Mouse (Mus musculus) embryonic facial prominence, embryonic 13.5 days (tissue): Measurements from ENCODE around the gene Lsp1. TPM values are rescaled to one million over a fixed set of nuclear protein-coding genes. Genes with fewer than 3 reads are reported as not detected.
A peak's percentile ranks its signal among the peaks of the same experiment; 100 is the strongest.

Source experiments
- ATAC-seq: fragments of 200-750 bp; cut with Nextera tagmentation; 2 replicates; pipeline ENCODE4 v1.8.0; 2017; ENCODE audit warnings: low read depth; ENCODE audit not compliant: insufficient number of reproducible peaks, insufficient read depth, low FRiP score, low TSS enrichment
- H3K27ac ChIP-seq: fragments of 300-500 bp; sonication (generic); 2 replicates; pipeline ENCODE4 v1.5.1; 2015; ENCODE audit warnings: moderate library complexity, mild to moderate bottlenecking, inconsistent platforms
- H3K27me3 ChIP-seq: fragments of 300-500 bp; sonication (generic); 2 replicates; pipeline ENCODE4 v1.6.1; 2015; ENCODE audit warnings: mild to moderate bottlenecking, inconsistent platforms
- H3K36me3 ChIP-seq: fragments of 300-500 bp; sonication (generic); 2 replicates; pipeline ENCODE4 v1.6.1; 2015; ENCODE audit warnings: mild to moderate bottlenecking, inconsistent platforms
- H3K4me1 ChIP-seq: fragments of 300-500 bp; sonication (generic); 2 replicates; pipeline ENCODE4 v1.6.1; 2015; ENCODE audit warnings: inconsistent platforms
- H3K4me2 ChIP-seq: fragments of 300-500 bp; sonication (generic); 2 replicates; pipeline ENCODE4 v1.6.1; 2015; ENCODE audit warnings: moderate library complexity, mild to moderate bottlenecking, inconsistent platforms
- H3K4me3 ChIP-seq: fragments of 300-500 bp; sonication (generic); 2 replicates; pipeline ENCODE4 v1.5.1; 2015; ENCODE audit warnings: mild to moderate bottlenecking, inconsistent platforms
- H3K9ac ChIP-seq: fragments of 300-500 bp; sonication (generic); 2 replicates; pipeline ENCODE4 v1.6.1; 2015; ENCODE audit warnings: mild to moderate bottlenecking, inconsistent platforms
- H3K9me3 ChIP-seq: fragments of 300-500 bp; sonication (generic); 2 replicates; pipeline ENCODE4 v1.6.1; 2016; ENCODE audit warnings: inconsistent platforms
- WGBS: fragments of 180-500 bp; shearing (Covaris S2); methylation state at CpG from one replicate; pipeline ENCODE4 v1.1.7; 2015; ENCODE audit warnings: mixed read lengths; 5-methylcytosine and 5-hydroxymethylcytosine counted together
- polyA plus RNA-seq: library from polyadenylated mRNA; unstranded; fragments of >200 nt; fragmentation: Nextera tagmentation; extraction: Ambion mirVana; gene quantifications from 2 replicates; pipeline ENCODE4 v1.2.1, GENCODE M21; 2015

The Lsp1 gene
- polyA plus RNA-seq: 28.5 and 29.2 TPM in 2 replicates

DNA sequence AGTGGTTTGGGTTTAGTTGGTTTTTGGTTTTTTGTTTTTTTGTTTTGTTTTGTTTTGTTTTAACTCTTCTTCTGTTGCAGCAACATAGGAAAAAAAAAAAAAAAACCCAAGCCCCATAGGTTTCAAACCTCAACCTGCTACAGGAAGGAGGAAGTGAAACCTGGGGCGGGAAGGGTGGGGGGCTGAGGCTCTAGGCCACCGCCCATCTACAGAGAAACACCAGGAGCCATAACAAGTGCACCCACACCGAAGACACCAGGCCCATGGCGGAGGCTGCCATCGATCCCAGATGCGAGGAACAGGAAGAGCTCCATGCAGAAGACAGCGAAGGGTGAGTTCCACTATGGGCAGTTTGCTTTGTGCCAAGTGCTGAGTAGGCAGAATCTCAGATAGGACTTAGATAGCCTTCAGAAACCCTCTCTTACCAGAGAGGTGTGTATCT is at the start of gene Lsp1:
Gene Lsp1 (plus strand): TSS at position 174 of the 442 bp plus-strand sequence.
- H3K36me3 ChIP-seq: no peaks in the 10 kb centered on the region
- 86% methylated on average over 7 of the region's 7 CpGs for WGBS
- no peaks in the 10 kb centered on the region for H3K9me3 ChIP-seq
- H3K4me3 ChIP-seq: no peak within 1 kb of the TSS
- H3K4me1 ChIP-seq: peaks cover 44% of the 10 kb centered on the region
- H3K27me3 ChIP-seq: no peaks in the 10 kb centered on the region
- no peak within 1 kb of the TSS for H3K9ac ChIP-seq
- no peak for ATAC-seq
- no peak within 1 kb of the TSS for H3K4me2 ChIP-seq
- H3K27ac ChIP-seq: peak within 1 kb of the TSS; percentile 98

- WGBS: 89% methylated on average over 6 of the region's 6 CpGs
- Histone ChIP-seq H3K4me1 (no peaks in the 10 kb centered on the region), H3K27ac (no peak overlapping the region), H3K9me3 (no peaks in the 10 kb centered on the region), H3K9ac (no peak overlapping the region), H3K27me3 (no peaks in the 10 kb centered on the region), H3K4me2 (no peak overlapping the region), H3K4me3 (no peak overlapping the region), H3K36me3 (no peaks in the 10 kb centered on the region)
- ATAC-seq: no peak
Measured at GRCm38 (mm10) chr7:142413285-142413684, 47.3 kb upstream of the Lsp1 start.

DNA sequence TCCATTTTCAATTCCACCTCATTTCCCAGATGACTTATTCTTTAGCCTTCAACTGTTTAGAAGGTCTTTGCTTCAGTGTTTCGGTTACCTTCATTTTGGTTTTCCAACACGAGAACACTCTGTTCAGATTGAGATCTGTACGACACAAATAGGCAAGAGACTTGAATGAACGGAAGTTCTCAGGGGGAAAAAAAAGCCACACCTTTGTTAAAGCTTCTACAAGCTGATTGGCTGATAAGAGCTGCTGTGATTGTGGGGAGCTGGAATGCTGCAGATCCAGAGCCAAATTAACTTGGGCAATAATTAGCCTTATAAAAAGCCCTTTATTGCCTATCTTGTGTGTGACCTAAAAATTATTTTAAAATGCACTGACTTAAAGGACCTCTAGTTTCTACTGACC is 45.3 kb upstream of the Lsp1 start:
- Histone ChIP-seq H3K9ac (no peak overlapping the region), H3K9me3 (no peaks in the 10 kb centered on the region), H3K4me2 (no peak overlapping the region), H3K36me3 (no peaks in the 10 kb centered on the region), H3K27ac (no peak overlapping the region), H3K4me1 (no peaks in the 10 kb centered on the region), H3K27me3 (no peaks in the 10 kb centered on the region), H3K4me3 (no peak overlapping the region)
- no peak for ATAC-seq
- 58% methylated on average over 4 of the region's 4 CpGs for WGBS

DNA sequence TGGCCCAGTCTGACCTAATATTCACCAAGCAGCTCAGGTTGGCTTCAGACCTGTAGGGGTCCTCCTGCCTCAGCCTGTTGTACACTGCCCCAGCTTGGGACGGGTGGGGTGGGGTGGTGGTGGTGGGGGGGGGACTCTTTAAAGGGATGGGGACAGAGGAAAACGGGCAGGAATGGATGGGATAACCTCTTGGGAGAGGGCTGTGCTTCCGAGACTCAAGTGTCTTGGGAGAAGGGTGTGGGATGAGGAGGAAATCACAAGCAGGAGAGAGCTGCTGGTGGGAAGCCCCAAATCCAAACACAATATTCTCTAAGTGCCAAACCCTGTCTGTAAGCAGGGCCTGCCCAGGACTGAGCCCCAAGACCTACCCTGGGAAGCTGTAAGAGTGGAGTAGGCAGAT is 44.4 kb upstream of the Lsp1 start:
- Histone ChIP-seq H3K4me3 (no peak overlapping the region), H3K4me2 (no peak overlapping the region), H3K36me3 (no peaks in the 10 kb centered on the region), H3K9me3 (no peaks in the 10 kb centered on the region), H3K9ac (no peak overlapping the region), H3K27ac (no peak overlapping the region), H3K4me1 (no peaks in the 10 kb centered on the region), H3K27me3 (no peaks in the 10 kb centered on the region)
- WGBS: 65% methylated on average over 3 of the region's 3 CpGs
- ATAC-seq: no peak

DNA sequence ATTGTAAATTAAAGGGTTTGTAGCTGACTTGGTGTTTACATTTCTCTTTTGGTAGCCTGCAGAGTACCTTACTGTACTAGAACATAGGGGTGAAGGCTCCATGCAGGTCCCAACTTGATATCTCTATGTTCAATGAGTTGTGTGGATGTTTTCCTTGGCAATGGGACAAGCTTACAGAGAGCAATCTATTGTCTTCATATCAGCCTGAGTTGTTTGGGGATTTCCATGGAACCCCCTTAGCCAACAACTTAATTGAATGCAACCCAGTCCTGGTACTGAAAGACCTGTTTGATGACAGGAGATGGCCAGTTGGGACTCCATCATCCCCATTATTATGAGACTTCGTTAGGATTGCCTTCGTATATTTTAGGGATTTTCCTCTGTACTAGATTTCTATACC is 42.6 kb upstream of the Lsp1 start:
- Histone ChIP-seq H3K36me3 (no peaks in the 10 kb centered on the region), H3K4me1 (no peaks in the 10 kb centered on the region), H3K4me3 (no peak overlapping the region), H3K9me3 (no peaks in the 10 kb centered on the region), H3K4me2 (no peak overlapping the region), H3K27me3 (no peaks in the 10 kb centered on the region), H3K9ac (no peak overlapping the region), H3K27ac (no peak overlapping the region)
- 89% methylated on average over 2 of the region's 2 CpGs for WGBS
- ATAC-seq: no peak

DNA sequence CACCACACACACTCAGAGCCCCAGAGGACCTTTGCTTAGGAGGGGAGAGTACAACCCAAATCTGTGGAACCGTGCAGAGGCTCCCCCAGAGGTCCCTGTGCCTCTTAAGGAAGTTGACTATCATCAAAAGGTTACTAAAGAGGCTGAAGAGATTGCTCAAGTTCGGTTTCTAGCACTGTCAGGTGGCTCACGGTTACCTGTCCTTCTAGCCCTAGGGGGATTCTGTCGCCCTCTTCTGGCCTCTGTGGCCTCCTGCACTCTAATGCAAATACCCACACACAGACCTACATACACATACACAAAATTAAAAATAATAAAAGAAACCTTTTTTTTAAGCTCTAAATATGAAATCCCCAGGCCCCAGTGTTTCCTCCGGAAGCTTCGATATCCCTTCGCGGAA is 41.9 kb upstream of the Lsp1 start:
- no peak overlapping the region for H3K27ac ChIP-seq
- no peak overlapping the region for H3K4me3 ChIP-seq
- no peaks in the 10 kb centered on the region for H3K4me1 ChIP-seq
- WGBS: 88% methylated on average over 8 of the region's 8 CpGs
- no peaks in the 10 kb centered on the region for H3K27me3 ChIP-seq
- no peaks in the 10 kb centered on the region for H3K36me3 ChIP-seq
- H3K9ac ChIP-seq: no peak overlapping the region
- H3K4me2 ChIP-seq: no peak overlapping the region
- no peaks in the 10 kb centered on the region for H3K9me3 ChIP-seq
- ATAC-seq: no peak

- 82% methylated on average over 5 of the region's 5 CpGs for WGBS
- Histone ChIP-seq H3K4me2 (no peak overlapping the region), H3K4me1 (no peaks in the 10 kb centered on the region), H3K36me3 (no peaks in the 10 kb centered on the region), H3K9ac (no peak overlapping the region), H3K27ac (no peak overlapping the region), H3K9me3 (no peaks in the 10 kb centered on the region), H3K27me3 (no peaks in the 10 kb centered on the region), H3K4me3 (no peak overlapping the region)
- no peak for ATAC-seq
Measured at GRCm38 (mm10) chr7:142419887-142420286, 40.7 kb upstream of the Lsp1 start.

- Histone ChIP-seq H3K4me3 (no peak overlapping the region), H3K27me3 (no peaks in the 10 kb centered on the region), H3K9ac (no peak overlapping the region), H3K9me3 (no peaks in the 10 kb centered on the region), H3K27ac (no peak overlapping the region), H3K36me3 (no peaks in the 10 kb centered on the region), H3K4me1 (no peaks in the 10 kb centered on the region), H3K4me2 (no peak overlapping the region)
- no peak for ATAC-seq
- WGBS: 67% methylated on average over 2 of the region's 2 CpGs
Measured at GRCm38 (mm10) chr7:142421826-142422225, 38.8 kb upstream of the Lsp1 start.

DNA sequence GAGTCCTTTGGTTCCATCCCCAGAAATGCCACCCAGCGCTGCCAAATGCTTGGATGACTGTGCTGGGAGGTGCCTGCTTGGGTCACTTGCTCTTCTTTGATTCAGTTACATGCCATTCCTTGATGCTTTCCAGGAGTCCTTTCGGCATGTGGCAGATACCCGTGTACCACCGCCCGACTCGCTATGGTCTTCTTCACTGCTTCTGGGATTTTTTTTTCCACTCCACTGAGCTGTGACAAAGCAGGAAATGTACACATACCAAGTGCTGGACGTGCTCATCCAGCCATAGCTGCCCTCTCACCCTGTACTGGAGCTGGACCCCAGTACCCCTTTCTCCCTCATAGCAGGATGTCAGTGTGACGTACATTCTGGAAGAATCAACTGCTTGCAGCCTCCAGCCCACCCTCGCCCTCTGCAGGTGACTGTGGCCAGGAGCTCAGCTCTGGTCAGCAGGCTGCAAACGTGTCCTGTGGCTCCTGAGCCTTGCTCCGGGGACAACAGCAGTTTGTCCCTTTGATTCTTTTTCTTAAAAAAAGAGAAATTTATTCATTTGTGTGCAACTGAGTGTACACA is 34.9 kb upstream of the Lsp1 start:
- Histone ChIP-seq H3K9me3 (no peaks in the 10 kb centered on the region), H3K4me2 (no peak overlapping the region), H3K4me1 (peaks cover 28% of the 10 kb centered on the region), H3K27me3 (no peaks in the 10 kb centered on the region), H3K4me3 (no peak overlapping the region), H3K36me3 (no peaks in the 10 kb centered on the region), H3K27ac (no peak overlapping the region), H3K9ac (no peak overlapping the region)
- 59% methylated on average over 11 of the region's 11 CpGs for WGBS
- ATAC-seq: no peak

DNA sequence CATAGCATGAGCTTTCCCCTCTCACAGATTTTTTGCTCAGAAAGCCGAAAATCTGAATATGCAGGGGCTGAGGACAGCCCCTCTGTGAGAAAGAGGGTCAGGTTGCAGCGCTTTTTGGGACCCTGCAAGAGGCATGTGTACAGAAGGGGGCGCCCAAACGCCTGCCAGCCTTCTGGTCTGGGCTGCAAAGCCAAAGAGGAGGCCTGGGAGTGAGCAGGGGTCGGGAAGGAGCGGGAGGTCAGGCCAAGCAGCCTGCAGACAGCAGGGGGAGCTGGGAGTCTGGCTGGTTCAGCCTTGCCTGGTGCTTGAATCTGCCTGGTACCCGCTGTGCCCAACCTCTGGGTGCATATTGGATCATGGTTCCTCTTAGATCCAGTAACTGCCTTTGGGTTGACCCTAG is 32.4 kb upstream of the Lsp1 start:
- WGBS: 6% methylated on average over 7 of the region's 7 CpGs
- no peaks in the 10 kb centered on the region for H3K36me3 ChIP-seq
- peak overlapping the region; percentile 48; the same call in 1 of the 2 replicates for H3K27ac ChIP-seq
- H3K4me2 ChIP-seq: no peak overlapping the region
- peaks cover 38% of the 10 kb centered on the region for H3K4me1 ChIP-seq
- no peak for ATAC-seq
- H3K9ac ChIP-seq: no peak overlapping the region
- H3K27me3 ChIP-seq: no peaks in the 10 kb centered on the region
- H3K4me3 ChIP-seq: no peak overlapping the region
- H3K9me3 ChIP-seq: no peaks in the 10 kb centered on the region

- Histone ChIP-seq H3K4me3 (no peak overlapping the region), H3K4me1 (peaks cover 56% of the 10 kb centered on the region)
Measured at GRCm38 (mm10) chr7:142430160-142430678, 30.4 kb upstream of the Lsp1 start.

GRCm38 (mm10) chr7:142431106-142431505 is 29.5 kb upstream of the Lsp1 start:
- WGBS: 93% methylated on average over 14 of the region's 14 CpGs
- Histone ChIP-seq H3K4me1 (peaks cover 59% of the 10 kb centered on the region), H3K9ac (no peak overlapping the region), H3K4me3 (no peak overlapping the region), H3K36me3 (no peaks in the 10 kb centered on the region), H3K4me2 (no peak overlapping the region), H3K9me3 (no peaks in the 10 kb centered on the region), H3K27ac (peak overlapping the region; percentile 86), H3K27me3 (no peaks in the 10 kb centered on the region)
- no peak for ATAC-seq

More at GRCm38 (mm10) chr7:142430160-142430678, 30.4 kb upstream of the Lsp1 start:
- H3K4me2 ChIP-seq: peak overlapping the region; percentile 30
- WGBS: 29% methylated on average over 12 of the region's 12 CpGs
- no peaks in the 10 kb centered on the region for H3K27me3 ChIP-seq
- ATAC-seq: peak; percentile 75
- no peaks in the 10 kb centered on the region for H3K36me3 ChIP-seq
- peak overlapping the region; percentile 41; the same call in 1 of the 2 replicates for H3K9ac ChIP-seq
- H3K9me3 ChIP-seq: no peaks in the 10 kb centered on the region
- H3K27ac ChIP-seq: peak overlapping the region; percentile 86
